Mouse (Mus musculus): ENCODE measurements around the gene Toporsl.

- TF ChIP-seq GATA1 (IDR thresholded peaks at IDR 0.05; ENCODE audit: borderline replicate concordance, low read length) (no peak), FLI1 (IDR thresholded peaks at IDR 0.05; ENCODE audit: low read length) (no peak)
Measured at GRCm38 (mm10) chr4:52659701-52660100, 63.6 kb downstream of the Toporsl start.

All from megakaryocyte, embryonic 14.5 days (primary cell).